10 mouse cellular contexts compared by ENCODE assay signal in genomic region chr7:144861056-144861768, GRCm38 (mm10). TPM values are rescaled to one million over a fixed set of nuclear protein-coding genes. Genes with fewer than 3 reads are reported as not detected.
DNase-seq lines count a peak whose midpoint lies in the region; ATAC-seq and TF ChIP-seq lines count a peak whose summit lies in the region.
"Had no signal": no experiment of that assay in that cellular context is flagged by ENCODE, and none has a peak within 500 bp of the region (broad histone marks: within the 10 kb centered on the region; RNA-seq: fewer than 3 reads in every experiment).

No protein-coding gene starts in this region.

- peak overlapping the region; percentile 50 for H3K4me2 ChIP-seq in lung, embryonic 14.5 days
- peak overlapping the region; percentile 32 for H3K4me2 ChIP-seq in forebrain, embryonic 11.5 days (ENCODE audit: low read depth, low read length, severe bottlenecking)
- H3K4me2 ChIP-seq in intestine, embryonic 16.5 days (ENCODE audit: low read depth, low read length): peak overlapping the region; percentile 32
- H3K4me2 ChIP-seq in neural tube, embryonic 15.5 days: peak overlapping the region; percentile 37
- H3K4me2 ChIP-seq: liver, embryonic 15.5 days had no signal

- no peak overlapping the region for H3K27ac ChIP-seq in lung, embryonic 14.5 days (ENCODE audit: low read depth)
- no peak overlapping the region for H3K27ac ChIP-seq in forebrain, embryonic 11.5 days (ENCODE audit: low read depth, low read length)
- no peak overlapping the region for H3K27ac ChIP-seq in intestine, embryonic 16.5 days (ENCODE audit: low read length)
- no peak overlapping the region for H3K27ac ChIP-seq in neural tube, embryonic 15.5 days (replicated peaks)
- H3K27ac ChIP-seq: liver, embryonic 15.5 days had no signal

- peak overlapping the region; percentile 28 for H3K4me3 ChIP-seq in lung, embryonic 14.5 days (ENCODE audit: low read depth, low read length)
- H3K4me3 ChIP-seq in forebrain, embryonic 11.5 days (ENCODE audit: low read depth, low read length): peak overlapping the region; percentile 20
- H3K4me3 ChIP-seq in intestine, embryonic 16.5 days (ENCODE audit: low read length): peak overlapping the region; percentile 21; the same call in 1 of the 2 replicates
- peak overlapping the region; percentile 19 for H3K4me3 ChIP-seq in neural tube, embryonic 15.5 days (replicated peaks)
- H3K4me3 ChIP-seq: liver, embryonic 15.5 days had no signal

- H3K9ac ChIP-seq in lung, embryonic 14.5 days: no peak overlapping the region
- no peak overlapping the region for H3K9ac ChIP-seq in forebrain, embryonic 11.5 days (ENCODE audit: low read length)
- no peak overlapping the region for H3K9ac ChIP-seq in intestine, embryonic 16.5 days (ENCODE audit: low read depth, low read length)
- no peak overlapping the region for H3K9ac ChIP-seq in neural tube, embryonic 15.5 days (replicated peaks)
- H3K9ac ChIP-seq: liver, embryonic 15.5 days had no signal

- no peaks in the 10 kb centered on the region for H3K4me1 ChIP-seq in lung, embryonic 14.5 days (ENCODE audit: insufficient read depth)
- H3K4me1 ChIP-seq in forebrain, embryonic 11.5 days (replicated peaks; ENCODE audit: control insufficient read depth, insufficient read depth, low read length): peaks cover 8% of the 10 kb centered on the region; the same call in 1 of the 2 replicates
- H3K4me1 ChIP-seq in intestine, embryonic 16.5 days (ENCODE audit: control insufficient read depth, insufficient read depth, low read length): peaks cover 9% of the 10 kb centered on the region; the same call in 1 of the 2 replicates
- H3K4me1 ChIP-seq in neural tube, embryonic 15.5 days: peaks cover 15% of the 10 kb centered on the region
- H3K4me1 ChIP-seq: liver, embryonic 15.5 days had no signal

- H3K9me3 ChIP-seq in lung, embryonic 14.5 days (ENCODE audit: low read depth, low read length): no peaks in the 10 kb centered on the region
- H3K9me3 ChIP-seq in forebrain, embryonic 11.5 days (ENCODE audit: control insufficient read depth, low read length): no peaks in the 10 kb centered on the region
- no peaks in the 10 kb centered on the region for H3K9me3 ChIP-seq in intestine, embryonic 16.5 days (ENCODE audit: control insufficient read depth, low read length)
- no peaks in the 10 kb centered on the region for H3K9me3 ChIP-seq in neural tube, embryonic 15.5 days (replicated peaks)
- H3K9me3 ChIP-seq: liver, embryonic 15.5 days had no signal

- no peak for ATAC-seq in lung, embryonic 14.5 days (ENCODE audit: insufficient read depth)
- ATAC-seq in forebrain, embryonic 11.5 days (replicated peaks; ENCODE audit: low FRiP score): no peak
- ATAC-seq in intestine, embryonic 16.5 days: no peak
- no peak for ATAC-seq in neural tube, embryonic 15.5 days (ENCODE audit: low FRiP score)
- no peak for ATAC-seq in cerebellum, adult (ENCODE audit: insufficient number of reproducible peaks, low FRiP score, low TSS enrichment)

- TF ChIP-seq CTCF in lung, embryonic 14.5 days (IDR thresholded peaks at IDR 0.05; ENCODE audit: low read depth): no peak

- H3K36me3 ChIP-seq in lung, embryonic 14.5 days (ENCODE audit: insufficient read depth): no peaks in the 10 kb centered on the region
- no peaks in the 10 kb centered on the region for H3K36me3 ChIP-seq in forebrain, embryonic 11.5 days (ENCODE audit: control insufficient read depth, insufficient read depth, low read length)
- no peaks in the 10 kb centered on the region for H3K36me3 ChIP-seq in intestine, embryonic 16.5 days (ENCODE audit: control insufficient read depth, insufficient read depth, low read length)
- no peaks in the 10 kb centered on the region for H3K36me3 ChIP-seq in neural tube, embryonic 15.5 days
- H3K36me3 ChIP-seq: liver, embryonic 15.5 days had no signal

- under 1% methylated on average over 72 of the region's 72 CpGs for WGBS in lung, embryonic 14.5 days
- under 1% methylated on average over 72 of the region's 72 CpGs for WGBS in forebrain, embryonic 11.5 days
- 1% methylated on average over 55 of the region's 72 CpGs for WGBS in intestine, embryonic 16.5 days
- WGBS in neural tube, embryonic 15.5 days: under 1% methylated on average over 56 of the region's 72 CpGs

- peak; percentile 7 for DNase-seq in lung, embryonic 14.5 days
- DNase-seq in lung, postnatal 4 days: no peak
- peak; percentile 65 for DNase-seq in forebrain, embryonic 11.5 days (ENCODE audit: low spot score)
- no peak for DNase-seq in gastrocnemius, postnatal 4 days (ENCODE audit: low spot score in 2 of 2)
- DNase-seq in natural killer cell, adult 2 months (ENCODE audit: low spot score in 2 of 2): no peak

- H3K27me3 ChIP-seq in lung, embryonic 14.5 days (ENCODE audit: insufficient read depth, low read length): peaks cover 73% of the 10 kb centered on the region
- peaks cover 63% of the 10 kb centered on the region for H3K27me3 ChIP-seq in forebrain, embryonic 11.5 days (ENCODE audit: control insufficient read depth, insufficient read depth, low read length)
- H3K27me3 ChIP-seq in intestine, embryonic 16.5 days (replicated peaks; ENCODE audit: control insufficient read depth, insufficient read depth, low read length): peaks cover 62% of the 10 kb centered on the region
- H3K27me3 ChIP-seq in neural tube, embryonic 15.5 days (replicated peaks): peaks cover 76% of the 10 kb centered on the region

RNA-seq across cellular contexts. Expression of gene Fgf4, which starts 14.0 kb away (rescaled TPM):
- polyA plus RNA-seq in lung, embryonic 14.5 days (2014; fragmentation: Nextera tagmentation; extraction: Ambion mirVana): not detected in 2 replicates
- not detected in 2 replicates for polyA plus RNA-seq in forebrain, embryonic 11.5 days (2014; fragmentation: Nextera tagmentation; extraction: Ambion mirVana)
- not detected in 2 replicates for polyA plus RNA-seq in intestine, embryonic 16.5 days (2015; fragmentation: Nextera tagmentation; extraction: Ambion mirVana)
- polyA plus RNA-seq in neural tube, embryonic 15.5 days (2015; fragmentation: Nextera tagmentation; extraction: Ambion mirVana): not detected in 2 replicates
- under 1 TPM; 0.07 to 0.13 TPM for total RNA-seq in gastrocnemius, postnatal 4 days (2021)
- total RNA-seq: hematopoietic stem cell, adult 5-6 weeks had no signal
- polyA plus RNA-seq: liver, embryonic 15.5 days had no signal

RNA-seq across cellular contexts. Expression of gene Fgf3, which starts 23.3 kb away (rescaled TPM):
- polyA plus RNA-seq in lung, embryonic 14.5 days (2014; fragmentation: Nextera tagmentation; extraction: Ambion mirVana): not detected in 2 replicates
- 1.9 and 2.8 TPM in 2 replicates for polyA plus RNA-seq in forebrain, embryonic 11.5 days (2014; fragmentation: Nextera tagmentation; extraction: Ambion mirVana)
- polyA plus RNA-seq in intestine, embryonic 16.5 days (2015; fragmentation: Nextera tagmentation; extraction: Ambion mirVana): not detected in 2 replicates
- 0.28 and 1.2 TPM in 2 replicates for polyA plus RNA-seq in neural tube, embryonic 15.5 days (2015; fragmentation: Nextera tagmentation; extraction: Ambion mirVana)
- not detected for total RNA-seq in gastrocnemius, postnatal 4 days (2021)

RNA-seq across cellular contexts. Expression of gene Fgf15, which starts 35.1 kb away (rescaled TPM):
- not detected in 2 replicates for polyA plus RNA-seq in lung, embryonic 14.5 days (2014; fragmentation: Nextera tagmentation; extraction: Ambion mirVana)
- 92.1 and 92.3 TPM in 2 replicates for polyA plus RNA-seq in forebrain, embryonic 11.5 days (2014; fragmentation: Nextera tagmentation; extraction: Ambion mirVana)
- polyA plus RNA-seq in intestine, embryonic 16.5 days (2015; fragmentation: Nextera tagmentation; extraction: Ambion mirVana): 0.15 and 0.33 TPM in 2 replicates
- 5.4 and 7.8 TPM in 2 replicates for polyA plus RNA-seq in neural tube, embryonic 15.5 days (2015; fragmentation: Nextera tagmentation; extraction: Ambion mirVana)
- not detected for total RNA-seq in gastrocnemius, postnatal 4 days (2021)
- total RNA-seq: hematopoietic stem cell, adult 5-6 weeks had no signal
- polyA plus RNA-seq: liver, embryonic 15.5 days had no signal

RNA-seq across cellular contexts. Expression of gene LTO1, which starts 53.7 kb away (rescaled TPM):
- polyA plus RNA-seq in lung, embryonic 14.5 days (2014; fragmentation: Nextera tagmentation; extraction: Ambion mirVana): 22.1 and 22.3 TPM in 2 replicates
- 29.2 and 31.1 TPM in 2 replicates for polyA plus RNA-seq in forebrain, embryonic 11.5 days (2014; fragmentation: Nextera tagmentation; extraction: Ambion mirVana)
- polyA plus RNA-seq in intestine, embryonic 16.5 days (2015; fragmentation: Nextera tagmentation; extraction: Ambion mirVana): 22.7 and 24.4 TPM in 2 replicates
- 32.6 and 32.8 TPM in 2 replicates for polyA plus RNA-seq in neural tube, embryonic 15.5 days (2015; fragmentation: Nextera tagmentation; extraction: Ambion mirVana)
- total RNA-seq in gastrocnemius, postnatal 4 days (2021): 10 to 100 TPM; 18.4 TPM

Comparison
In these comparisons a context has a peak if more than half of its experiments do, and no peak if none do; other contexts are left out.
1. DNase-seq: peak in lung, embryonic 14.5 days (single experiment) and forebrain, embryonic 11.5 days (single experiment); none in lung, postnatal 4 days (0 of 2), gastrocnemius, postnatal 4 days (0 of 2) and natural killer cell, adult 2 months (0 of 2).
2. RNA of gene Fgf15, which starts 35.1 kb away (polyA plus RNA-seq): 92.1 to 92.3 TPM in forebrain, embryonic 11.5 days; 5.4 to 7.8 TPM in neural tube, embryonic 15.5 days, 0.15 to 0.33 TPM in intestine, embryonic 16.5 days and not detected in lung, embryonic 14.5 days; every median in the first group is over 10 times any median in the second.
3. Peak in every context shown above with its lines, with median percentiles within 50 percentile points of each other: H3K4me2 ChIP-seq and H3K4me3 ChIP-seq.